Mouse (Mus musculus) intestine, embryonic 16.5 days (tissue): ENCODE measurements around the gene Ube2k. TPM values are rescaled to one million over a fixed set of nuclear protein-coding genes. Genes with fewer than 3 reads are reported as not detected.
A peak's percentile ranks its signal among the peaks of the same experiment; 100 is the strongest.

Source experiments
- ATAC-seq: fragments of 200-750 bp; cut with Nextera tagmentation; 2 replicates; pipeline ENCODE4 v1.8.0; 2017; ENCODE audit warnings: moderate TSS enrichment, moderate library complexity
- H3K27ac ChIP-seq: fragments of 300-500 bp; sonication (generic); 2 replicates; pipeline ENCODE4 v1.5.1; 2014; ENCODE audit warnings: mild to moderate bottlenecking, low read length
- H3K27me3 ChIP-seq: fragments of 300-500 bp; sonication (generic); replicated peaks from 2 replicates; pipeline ENCODE4 v1.6.1; 2014; ENCODE audit warnings: low read length, control low read depth, mixed read lengths; ENCODE audit not compliant: control insufficient read depth, insufficient read depth
- H3K36me3 ChIP-seq: fragments of 300-500 bp; sonication (generic); 2 replicates; pipeline ENCODE4 v1.6.1; 2014; ENCODE audit warnings: low read length, control low read depth; ENCODE audit not compliant: control insufficient read depth, insufficient read depth
- H3K4me1 ChIP-seq: fragments of 300-500 bp; sonication (generic); 2 replicates; pipeline ENCODE4 v1.6.1; 2014; ENCODE audit warnings: low read length, control low read depth, mixed read lengths; ENCODE audit not compliant: control insufficient read depth, insufficient read depth
- H3K4me2 ChIP-seq: fragments of 300-500 bp; sonication (generic); 2 replicates; pipeline ENCODE4 v1.6.1; 2014; ENCODE audit warnings: low read depth, low read length, control low read depth
- H3K4me3 ChIP-seq: fragments of 300-500 bp; sonication (generic); 2 replicates; pipeline ENCODE4 v1.5.1; 2014; ENCODE audit warnings: mild to moderate bottlenecking, low read length
- H3K9ac ChIP-seq: fragments of 300-500 bp; sonication (generic); 2 replicates; pipeline ENCODE4 v1.6.1; 2014; ENCODE audit warnings: low read depth, low read length
- H3K9me3 ChIP-seq: fragments of 300-500 bp; sonication (generic); 2 replicates; pipeline ENCODE4 v1.6.1; 2016; ENCODE audit warnings: low read length, control low read depth; ENCODE audit not compliant: control insufficient read depth
- WGBS: fragments of 180-500 bp; shearing (Covaris S2); extraction: QIAGEN DNeasy Blood & Tissue Kit; methylation state at CpG from one replicate; pipeline ENCODE4 v1.1.7; 2014; 5-methylcytosine and 5-hydroxymethylcytosine counted together
- polyA plus RNA-seq: library from polyadenylated mRNA; unstranded; fragments of >200 nt; fragmentation: Nextera tagmentation; extraction: Ambion mirVana; gene quantifications from 2 replicates; pipeline ENCODE4 v1.2.1, GENCODE M21; 2015

The Ube2k gene
- 125 and 129 TPM in 2 replicates for polyA plus RNA-seq

DNA sequence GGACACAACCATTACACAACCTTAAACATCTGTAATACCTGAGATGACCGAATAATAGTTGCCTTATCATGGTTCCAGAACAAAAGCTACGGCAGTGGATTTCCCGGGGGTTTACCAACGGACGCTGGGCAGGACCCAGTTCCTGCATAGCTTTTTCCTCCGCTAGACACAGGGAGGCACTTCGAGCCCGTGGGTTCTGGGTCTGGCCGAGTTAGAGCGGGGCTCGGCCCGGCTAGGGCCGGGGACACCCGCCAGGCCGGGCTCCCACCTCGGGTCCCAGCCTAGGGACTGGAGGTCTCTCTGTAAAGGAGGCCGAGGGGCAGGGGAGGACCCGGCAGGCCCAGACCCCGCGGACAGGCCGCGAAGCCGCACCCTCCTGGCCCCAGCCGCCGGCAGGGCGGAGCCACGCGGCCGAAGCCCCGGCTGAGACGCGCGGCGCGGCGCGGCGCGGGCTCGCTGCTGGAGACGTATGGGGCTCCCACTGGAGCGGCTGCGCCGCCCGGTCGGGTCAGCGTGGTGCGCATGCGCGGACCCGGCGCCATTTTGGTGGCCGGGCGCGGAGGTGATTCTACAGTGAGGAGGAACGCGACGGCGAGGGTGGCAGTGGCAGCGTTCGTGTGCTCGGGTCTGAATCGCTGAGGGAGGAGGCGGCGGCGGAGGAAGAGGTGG is at the start of gene Ube2k, which contains the start of gene Smim14:
Ube2k (plus strand) TSS at position 483 of the 669 bp plus-strand sequence.
Smim14 (minus strand) TSS at position 434 of the 669 bp plus-strand sequence.
- Histone ChIP-seq H3K36me3 (no peaks in the 10 kb centered on the region), H3K4me2 (peak within 1 kb of the TSS; percentile 79), H3K27me3 (no peaks in the 10 kb centered on the region), H3K4me3 (peak within 1 kb of the TSS; percentile 94), H3K4me1 (peaks cover 3% of the 10 kb centered on the region; the same call in 1 of the 2 replicates), H3K9ac (peak within 1 kb of the TSS; percentile 97), H3K9me3 (no peaks in the 10 kb centered on the region), H3K27ac (peak within 1 kb of the TSS; percentile 97)
- WGBS, result under 1% methylated on average over 65 of the region's 66 CpGs
- peak; percentile 99 for ATAC-seq

DNA sequence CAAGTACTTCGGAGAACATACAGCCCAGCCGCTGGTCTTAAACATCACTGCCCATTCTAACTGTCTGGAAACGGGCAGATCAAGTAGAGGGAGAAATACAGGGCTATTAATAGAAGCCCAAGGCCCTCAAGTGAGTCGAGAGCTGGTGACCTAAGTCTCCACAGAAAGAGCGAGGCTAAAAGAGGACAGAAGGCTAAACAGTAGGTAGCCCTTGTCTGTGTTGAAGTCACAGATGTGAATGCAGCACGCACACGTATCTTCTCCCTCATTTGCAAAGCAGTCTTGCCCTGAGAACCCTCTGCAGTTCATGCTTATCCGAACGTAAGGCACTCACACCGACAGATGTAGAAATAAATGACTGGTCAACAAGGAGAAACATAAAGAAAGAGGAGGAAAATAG is 49.7 kb upstream of the Ube2k start:
- H3K27me3 ChIP-seq, result no peaks in the 10 kb centered on the region
- whole genome bisulfite sequencing, result 83% methylated on average over 10 of the region's 10 CpGs
- H3K27ac ChIP-seq, result no peak overlapping the region
- no peaks in the 10 kb centered on the region for H3K36me3 ChIP-seq
- peaks cover 11% of the 10 kb centered on the region for H3K4me1 ChIP-seq
- ATAC-seq, result no peak
- no peak overlapping the region for H3K4me2 ChIP-seq
- no peaks in the 10 kb centered on the region for H3K9me3 ChIP-seq
- H3K4me3 ChIP-seq, result no peak overlapping the region
- H3K9ac ChIP-seq, result no peak overlapping the region

DNA sequence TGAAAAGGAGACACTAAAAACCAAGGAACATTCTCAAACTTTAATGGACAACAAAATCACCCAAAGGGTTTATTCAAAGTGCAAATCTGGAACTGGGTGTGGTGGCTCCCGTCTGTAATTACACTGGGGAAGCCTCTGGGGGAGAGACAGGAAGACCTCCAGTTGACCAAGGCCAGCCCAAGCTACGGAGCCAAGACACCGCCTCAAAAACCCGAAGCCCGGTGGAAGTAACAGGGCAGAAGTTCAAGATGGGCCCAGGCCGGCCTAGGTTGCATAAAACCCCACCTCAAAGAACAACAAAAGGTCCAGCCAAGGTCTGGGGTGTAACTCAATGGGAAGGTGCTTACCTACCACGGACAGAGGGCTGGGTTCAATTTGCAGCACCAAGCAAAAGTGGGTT is 48.3 kb upstream of the Ube2k start:
- ATAC-seq, result no peak
- Histone ChIP-seq H3K27ac (peak overlapping the region; percentile 41; the same call in 1 of the 2 replicates), H3K36me3 (no peaks in the 10 kb centered on the region), H3K4me2 (no peak overlapping the region), H3K9ac (no peak overlapping the region), H3K4me3 (no peak overlapping the region), H3K9me3 (no peaks in the 10 kb centered on the region), H3K4me1 (peaks cover 11% of the 10 kb centered on the region), H3K27me3 (no peaks in the 10 kb centered on the region)
- 79% methylated on average over 7 of the region's 7 CpGs for WGBS

DNA sequence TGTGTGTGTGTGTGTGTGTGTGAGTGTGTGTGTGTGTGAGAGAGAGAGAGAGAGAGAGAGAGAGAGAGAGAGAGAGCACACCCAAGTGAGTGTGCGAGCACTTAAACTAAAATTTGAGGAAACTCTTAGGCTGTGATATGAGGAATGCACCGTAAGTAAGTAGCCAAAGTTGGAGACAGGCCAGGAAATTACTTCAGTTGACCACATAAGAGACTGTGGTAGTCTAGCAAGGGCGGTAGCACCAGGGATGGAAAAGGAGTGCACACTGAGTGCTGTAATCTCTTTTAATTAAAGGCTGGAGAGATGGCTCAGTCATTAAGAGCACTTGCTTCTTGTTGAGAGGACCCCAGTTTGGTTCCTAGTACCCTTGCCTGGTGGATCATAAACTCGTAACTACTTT is 47.2 kb upstream of the Ube2k start:
- Histone ChIP-seq H3K27me3 (no peaks in the 10 kb centered on the region), H3K9me3 (no peaks in the 10 kb centered on the region), H3K4me3 (no peak overlapping the region), H3K9ac (no peak overlapping the region), H3K4me1 (peaks cover 11% of the 10 kb centered on the region), H3K36me3 (no peaks in the 10 kb centered on the region), H3K27ac (no peak overlapping the region), H3K4me2 (no peak overlapping the region)
- 66% methylated on average over 4 of the region's 4 CpGs for WGBS
- no peak for ATAC-seq

DNA sequence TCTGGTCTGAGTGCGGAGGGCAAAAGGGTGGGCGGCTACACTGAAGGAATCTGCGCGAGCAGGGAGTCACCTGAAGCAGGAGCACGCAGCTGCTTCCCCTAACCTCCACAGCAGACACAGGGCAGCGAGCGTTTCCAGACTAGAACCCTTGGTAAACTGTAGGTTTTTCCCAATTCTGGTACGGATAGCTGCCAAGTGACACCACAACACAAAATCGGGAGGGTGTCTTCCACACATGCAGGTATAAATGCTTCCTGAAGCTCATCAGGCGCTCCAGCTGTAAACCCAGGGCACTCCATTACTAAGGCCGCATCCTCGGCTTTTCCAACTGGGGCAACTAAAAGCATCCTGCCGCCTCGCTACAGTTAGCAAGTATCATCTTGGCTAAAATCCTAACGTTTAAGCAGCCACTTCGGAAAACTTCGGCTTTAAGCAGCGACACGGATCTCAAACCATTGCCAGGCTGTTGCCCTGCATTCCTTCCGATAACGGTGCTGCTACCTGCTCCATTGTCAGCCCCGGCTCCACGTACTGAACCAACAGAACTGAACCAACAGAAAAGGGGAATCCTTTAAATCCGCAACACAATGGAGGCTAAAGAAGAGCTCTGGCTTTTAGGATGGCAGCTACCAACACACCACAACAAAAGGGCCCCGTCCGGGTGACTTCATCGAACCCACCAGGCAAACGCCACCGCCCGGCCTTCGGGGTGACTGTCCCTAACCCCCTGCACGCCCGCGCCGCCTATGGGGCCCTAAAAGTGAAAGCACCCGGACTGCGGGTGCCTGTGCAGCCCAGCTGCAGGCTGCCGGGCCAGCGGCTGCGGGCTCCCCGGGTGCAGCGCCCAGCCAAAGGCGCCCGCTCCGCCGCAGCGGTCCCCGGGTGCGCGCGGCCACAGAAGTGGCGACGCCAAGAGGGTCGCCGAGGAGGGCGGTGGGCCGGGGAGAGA is 45.0 kb upstream of the Ube2k start:
- Histone ChIP-seq H3K27ac (peak overlapping the region; percentile 97), H3K9ac (peak overlapping the region; percentile 97), H3K27me3 (no peaks in the 10 kb centered on the region), H3K4me3 (peak overlapping the region; percentile 93), H3K9me3 (no peaks in the 10 kb centered on the region), H3K4me2 (peak overlapping the region; percentile 93), H3K4me1 (peaks cover 11% of the 10 kb centered on the region), H3K36me3 (no peaks in the 10 kb centered on the region)
- WGBS, result under 1% methylated on average over 54 of the region's 57 CpGs
- peak; percentile 90 for ATAC-seq

DNA sequence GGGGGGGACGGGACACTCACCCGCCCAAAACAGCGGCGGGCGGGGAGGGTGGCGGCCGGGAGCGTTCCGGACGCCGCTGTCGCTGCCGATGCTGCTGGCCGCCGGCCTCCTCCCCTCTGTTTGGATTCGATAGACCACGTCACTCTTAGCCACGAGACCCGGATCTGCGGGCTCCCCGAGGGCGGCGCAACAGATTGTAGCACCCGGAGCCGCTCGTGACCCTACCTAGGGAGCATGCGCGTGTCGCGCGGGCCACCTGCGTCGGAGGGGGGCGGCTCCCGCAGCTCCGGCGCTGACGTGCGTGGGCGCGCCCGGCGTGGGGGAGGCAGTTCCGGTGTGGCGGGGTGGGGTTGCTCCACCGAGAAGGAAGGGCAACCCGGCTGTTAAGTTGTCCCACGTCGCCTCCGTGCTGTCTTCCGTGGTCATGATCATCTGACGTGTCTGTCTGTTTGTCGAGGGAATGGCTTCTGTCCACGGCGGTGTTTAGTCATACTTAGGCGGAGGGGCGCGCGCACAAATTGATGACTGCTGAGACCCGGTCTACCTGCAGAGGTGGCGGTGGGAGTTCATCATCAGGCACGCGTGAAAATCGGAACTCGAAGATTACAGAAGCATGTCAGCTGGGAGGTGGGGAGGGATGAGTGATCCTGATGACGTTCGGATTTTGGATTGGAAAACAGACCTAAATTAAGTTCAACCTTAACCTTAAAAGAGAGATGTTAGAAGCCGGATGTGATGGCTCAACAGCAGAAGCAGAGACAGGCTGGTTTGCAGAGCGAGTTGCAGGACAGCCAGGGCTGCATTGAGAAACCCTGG is 44.1 kb upstream of the Ube2k start, which contains the start of gene Gm43552:
Gm43552 (minus strand) TSS at position 118 of the 816 bp plus-strand sequence.
- no peaks in the 10 kb centered on the region for H3K36me3 ChIP-seq
- peak within 1 kb of the TSS; percentile 97 for H3K9ac ChIP-seq
- ATAC-seq, result peak; percentile 98
- no peaks in the 10 kb centered on the region for H3K27me3 ChIP-seq
- peak within 1 kb of the TSS; percentile 93 for H3K4me3 ChIP-seq
- no peaks in the 10 kb centered on the region for H3K9me3 ChIP-seq
- H3K4me1 ChIP-seq, result peaks cover 11% of the 10 kb centered on the region
- peak within 1 kb of the TSS; percentile 93 for H3K4me2 ChIP-seq
- under 1% methylated on average over 67 of the region's 69 CpGs for WGBS
- peak within 1 kb of the TSS; percentile 97 for H3K27ac ChIP-seq

DNA sequence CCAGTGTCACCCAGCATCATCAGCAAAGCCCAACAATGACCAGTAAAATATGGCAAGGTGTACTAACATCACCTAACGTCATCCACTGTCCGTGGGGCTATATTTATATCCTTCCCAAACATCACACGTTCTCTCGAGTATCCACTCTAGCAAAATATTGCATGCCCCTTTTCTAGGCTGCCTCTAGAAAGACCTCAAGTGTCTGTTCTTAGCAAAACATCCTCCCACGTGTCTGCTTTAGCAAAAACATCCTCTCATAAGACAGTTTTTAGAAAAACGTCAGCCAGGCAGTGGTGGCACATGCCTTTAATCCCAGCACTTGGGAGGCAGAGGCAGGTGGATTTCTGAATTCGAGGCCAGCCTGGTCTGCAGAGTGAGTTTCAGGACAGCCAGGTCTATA is 36.8 kb upstream of the Ube2k start:
- 82% methylated on average over 7 of the region's 7 CpGs for WGBS
- Histone ChIP-seq H3K36me3 (no peaks in the 10 kb centered on the region), H3K4me3 (no peak overlapping the region), H3K4me1 (peaks cover 3% of the 10 kb centered on the region; the same call in 1 of the 2 replicates), H3K9me3 (no peaks in the 10 kb centered on the region), H3K4me2 (no peak overlapping the region), H3K27me3 (no peaks in the 10 kb centered on the region), H3K9ac (no peak overlapping the region), H3K27ac (no peak overlapping the region)
- ATAC-seq, result no peak

DNA sequence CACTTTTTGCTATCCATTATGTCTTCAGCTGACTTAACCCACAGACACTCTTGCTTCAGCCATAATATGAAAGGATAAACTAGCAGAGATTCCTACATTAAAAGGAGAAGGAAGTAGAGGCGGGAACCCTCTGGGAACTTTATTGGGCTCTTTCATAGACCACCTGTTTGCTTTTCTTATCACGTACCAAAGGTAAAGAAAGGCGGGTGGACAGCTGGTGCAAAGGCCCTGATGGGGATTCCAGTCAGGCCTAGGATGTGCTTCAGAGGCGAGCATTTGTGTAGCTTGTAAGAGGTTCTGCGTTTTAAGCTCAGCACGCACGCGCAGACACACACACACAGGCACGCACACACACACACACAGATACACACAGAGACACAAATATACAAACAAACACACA is 35.6 kb upstream of the Ube2k start:
- 67% methylated on average over 9 of the region's 9 CpGs for WGBS

More for the DNA sequence above, 35.6 kb upstream of the Ube2k start:
- ATAC-seq, result peak; percentile 55; the same call in 1 of the 2 replicates
- no peaks in the 10 kb centered on the region for H3K9me3 ChIP-seq
- no peak overlapping the region for H3K4me2 ChIP-seq
- H3K4me1 ChIP-seq, result peaks cover 3% of the 10 kb centered on the region; the same call in 1 of the 2 replicates
- H3K27ac ChIP-seq, result no peak overlapping the region
- H3K27me3 ChIP-seq, result no peaks in the 10 kb centered on the region
- H3K4me3 ChIP-seq, result no peak overlapping the region
- H3K36me3 ChIP-seq, result no peaks in the 10 kb centered on the region
- no peak overlapping the region for H3K9ac ChIP-seq
